Mouse (Mus musculus) megakaryocyte, embryonic 14.5 days (primary cell): ENCODE data around the gene Unc79.

Experiments used
- FLI1 ChIP-seq: IDR thresholded peaks from 2 replicates; pipeline ENCODE4 v1.6.1; 2012; ENCODE audit warnings: low read length, inconsistent platforms, mixed read lengths
- GATA1 ChIP-seq: IDR thresholded peaks from 3 replicates; pipeline ENCODE4 v1.6.1; 2012; ENCODE audit warnings: mixed read lengths, low read length, inconsistent platforms, borderline replicate concordance

- TF ChIP-seq GATA1 (no peak), FLI1 (no peak)
Observed at GRCm38 (mm10) chr12:102935892-102936291, 12.8 kb upstream of the Unc79 start.
